In the genomic region with DNA sequence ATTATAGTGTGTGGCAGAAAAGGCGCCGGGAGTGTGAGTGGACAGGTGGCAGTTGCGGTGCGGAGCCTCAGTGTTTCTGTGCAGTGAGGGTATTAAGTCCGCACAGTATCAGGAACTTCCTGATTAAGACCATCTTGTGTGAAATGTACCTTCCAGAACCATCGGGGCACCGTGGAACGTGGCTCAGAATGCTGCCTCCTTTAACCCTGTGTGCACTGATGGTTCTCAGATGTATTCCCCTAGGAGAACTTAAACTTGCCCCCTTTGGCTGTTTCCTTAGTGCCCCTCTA, we compare ENCODE assay signal across 8 mouse cellular contexts. TPM values are rescaled to one million over a fixed set of nuclear protein-coding genes. Genes with fewer than 3 reads are reported as not detected.
DNase-seq lines count a peak whose midpoint lies in the region; ATAC-seq lines count a peak whose summit lies in the region.

No protein-coding gene starts in this region.

- H3K4me3 ChIP-seq in kidney, embryonic 14.5 days (ENCODE audit: low read length), result peak overlapping the region; percentile 81
- peak overlapping the region; percentile 94 for H3K4me3 ChIP-seq in brown adipose tissue, adult 24 weeks (ENCODE audit: insufficient read depth, low read depth, low read length)
- peak overlapping the region; percentile 78 for H3K4me3 ChIP-seq in hindbrain, embryonic 13.5 days
- H3K4me3 ChIP-seq in midbrain, embryonic 13.5 days (replicated peaks), result peak overlapping the region; percentile 73

- H3K27ac ChIP-seq in kidney, embryonic 14.5 days (ENCODE audit: low read depth, low read length), result peak overlapping the region; percentile 63
- peak overlapping the region; percentile 79 for H3K27ac ChIP-seq in brown adipose tissue, adult 24 weeks (replicated peaks; ENCODE audit: low read depth, low read length)
- H3K27ac ChIP-seq in hindbrain, embryonic 13.5 days, result peak overlapping the region; percentile 88
- peak overlapping the region; percentile 71 for H3K27ac ChIP-seq in midbrain, embryonic 13.5 days

- H3K9ac ChIP-seq in kidney, embryonic 14.5 days (ENCODE audit: low read depth, low read length), result peak overlapping the region; percentile 87
- H3K9ac ChIP-seq in hindbrain, embryonic 13.5 days, result peak overlapping the region; percentile 87
- peak overlapping the region; percentile 84 for H3K9ac ChIP-seq in midbrain, embryonic 13.5 days (replicated peaks)

- H3K9me3 ChIP-seq in kidney, embryonic 14.5 days (ENCODE audit: control insufficient read depth, low read length), result no peaks in the 10 kb centered on the region
- no peaks in the 10 kb centered on the region for H3K9me3 ChIP-seq in hindbrain, embryonic 13.5 days
- H3K9me3 ChIP-seq in midbrain, embryonic 13.5 days, result no peaks in the 10 kb centered on the region

- WGBS in kidney, embryonic 14.5 days, result under 1% methylated on average over 8 of the region's 8 CpGs
- WGBS in hindbrain, embryonic 13.5 days, result 1% methylated on average over 8 of the region's 8 CpGs
- WGBS in midbrain, embryonic 13.5 days, result 0% methylated on average over 8 of the region's 8 CpGs

- no peaks in the 10 kb centered on the region for H3K36me3 ChIP-seq in kidney, embryonic 14.5 days (ENCODE audit: control insufficient read depth, insufficient read depth, low read length)
- H3K36me3 ChIP-seq in hindbrain, embryonic 13.5 days, result no peaks in the 10 kb centered on the region; the same call in 1 of the 2 replicates
- H3K36me3 ChIP-seq in midbrain, embryonic 13.5 days, result no peaks in the 10 kb centered on the region; the same call in 1 of the 2 replicates

- no peaks in the 10 kb centered on the region for H3K27me3 ChIP-seq in kidney, embryonic 14.5 days (ENCODE audit: control insufficient read depth, insufficient read depth, low read length)
- H3K27me3 ChIP-seq in hindbrain, embryonic 13.5 days, result no peaks in the 10 kb centered on the region
- H3K27me3 ChIP-seq in midbrain, embryonic 13.5 days, result no peaks in the 10 kb centered on the region

- no peak for DNase-seq in kidney, adult 9 months
- no peak for DNase-seq in ovary, postnatal 14 days (ENCODE audit: low spot score)
- DNase-seq in adrenal gland, adult 2 months, result no peak
- DNase-seq in thymus, postnatal 25 days, result no peak

- H3K4me1 ChIP-seq in kidney, embryonic 14.5 days (ENCODE audit: control insufficient read depth, insufficient read depth, low read length), result no peaks in the 10 kb centered on the region
- no peaks in the 10 kb centered on the region for H3K4me1 ChIP-seq in brown adipose tissue, adult 24 weeks (ENCODE audit: control insufficient read depth, insufficient read depth, insufficient read length, low read length)
- peaks cover 10% of the 10 kb centered on the region for H3K4me1 ChIP-seq in hindbrain, embryonic 13.5 days (replicated peaks)
- peaks cover 15% of the 10 kb centered on the region for H3K4me1 ChIP-seq in midbrain, embryonic 13.5 days (replicated peaks)

- H3K4me2 ChIP-seq in kidney, embryonic 14.5 days (replicated peaks; ENCODE audit: low read depth, low read length), result peak overlapping the region; percentile 80
- peak overlapping the region; percentile 79 for H3K4me2 ChIP-seq in hindbrain, embryonic 13.5 days
- peak overlapping the region; percentile 92 for H3K4me2 ChIP-seq in midbrain, embryonic 13.5 days (replicated peaks)

- ATAC-seq in kidney, embryonic 14.5 days (ENCODE audit: low FRiP score, low TSS enrichment), result no peak; the same call in 1 of the 2 replicates
- ATAC-seq in hindbrain, embryonic 13.5 days (ENCODE audit: low FRiP score), result no peak
- no peak for ATAC-seq in midbrain, embryonic 13.5 days

RNA-seq across cellular contexts. Expression of a gene that starts 0.6 kb away (rescaled TPM):
- polyA plus RNA-seq in kidney, embryonic 14.5 days (2014; fragmentation: Nextera tagmentation; extraction: Ambion mirVana), result 25.9 and 30.8 TPM in 2 replicates
- polyA plus RNA-seq in brown adipose tissue, adult 24 weeks (2012; ENCODE audit: insufficient read depth, insufficient read length, missing spikeins), result 49.2 and 54.7 TPM in 2 replicates
- 28.3 and 30.6 TPM in 2 replicates for polyA plus RNA-seq in hindbrain, embryonic 13.5 days (2015; fragmentation: Nextera tagmentation; extraction: Ambion mirVana)
- polyA plus RNA-seq in midbrain, embryonic 13.5 days (2015; fragmentation: Nextera tagmentation; extraction: Ambion mirVana), result 29.2 and 32.8 TPM in 2 replicates
- total RNA-seq in adrenal gland, adult 2 months (2021), result 10 to 100 TPM; 27.4 to 38.2 TPM
- polyA plus RNA-seq in adrenal gland, adult 2 months (2012; rRNA removed), result 19.0 and 22.6 TPM in 2 replicates

RNA-seq across cellular contexts. Expression of a gene that starts 16.7 kb away (rescaled TPM):
- 0.13 and 0.14 TPM in 2 replicates for polyA plus RNA-seq in kidney, embryonic 14.5 days (2014; fragmentation: Nextera tagmentation; extraction: Ambion mirVana)
- polyA plus RNA-seq in brown adipose tissue, adult 24 weeks (2012; ENCODE audit: insufficient read depth, insufficient read length, missing spikeins), result not detected in 2 replicates
- polyA plus RNA-seq in hindbrain, embryonic 13.5 days (2015; fragmentation: Nextera tagmentation; extraction: Ambion mirVana), result 10.8 and 11.0 TPM in 2 replicates
- polyA plus RNA-seq in midbrain, embryonic 13.5 days (2015; fragmentation: Nextera tagmentation; extraction: Ambion mirVana), result 7.8 and 8.1 TPM in 2 replicates
- 1 to 10 TPM in 1 of 2 experiments, under 1 TPM in 1; 0.55 to 1.2 TPM for total RNA-seq in adrenal gland, adult 2 months (2021)
- 0.99 and 2.4 TPM in 2 replicates for polyA plus RNA-seq in adrenal gland, adult 2 months (2012; rRNA removed)

RNA-seq across cellular contexts. Expression of a gene that starts 21.7 kb away (rescaled TPM):
- polyA plus RNA-seq in kidney, embryonic 14.5 days (2014; fragmentation: Nextera tagmentation; extraction: Ambion mirVana), result 186 and 199 TPM in 2 replicates
- polyA plus RNA-seq in brown adipose tissue, adult 24 weeks (2012; ENCODE audit: insufficient read depth, insufficient read length, missing spikeins), result 1,018 and 1,090 TPM in 2 replicates
- 123 and 125 TPM in 2 replicates for polyA plus RNA-seq in hindbrain, embryonic 13.5 days (2015; fragmentation: Nextera tagmentation; extraction: Ambion mirVana)
- 132 and 133 TPM in 2 replicates for polyA plus RNA-seq in midbrain, embryonic 13.5 days (2015; fragmentation: Nextera tagmentation; extraction: Ambion mirVana)
- 100 to 1,000 TPM; 395 to 540 TPM for total RNA-seq in adrenal gland, adult 2 months (2021)
- 136 and 147 TPM in 2 replicates for polyA plus RNA-seq in adrenal gland, adult 2 months (2012; rRNA removed)

RNA-seq across cellular contexts. Expression of a gene that starts 22.4 kb away (rescaled TPM):
- 20.7 and 24.8 TPM in 2 replicates for polyA plus RNA-seq in kidney, embryonic 14.5 days (2014; fragmentation: Nextera tagmentation; extraction: Ambion mirVana)
- 45.1 and 45.3 TPM in 2 replicates for polyA plus RNA-seq in brown adipose tissue, adult 24 weeks (2012; ENCODE audit: insufficient read depth, insufficient read length, missing spikeins)
- 10.0 and 11.8 TPM in 2 replicates for polyA plus RNA-seq in hindbrain, embryonic 13.5 days (2015; fragmentation: Nextera tagmentation; extraction: Ambion mirVana)
- polyA plus RNA-seq in midbrain, embryonic 13.5 days (2015; fragmentation: Nextera tagmentation; extraction: Ambion mirVana), result 7.2 and 7.6 TPM in 2 replicates
- 10 to 100 TPM; 19.4 to 22.6 TPM for total RNA-seq in adrenal gland, adult 2 months (2021)
- 14.9 and 18.9 TPM in 2 replicates for polyA plus RNA-seq in adrenal gland, adult 2 months (2012; rRNA removed)

RNA-seq across cellular contexts. Expression of a gene that starts 26.6 kb away (rescaled TPM):
- not detected in 2 replicates for polyA plus RNA-seq in kidney, embryonic 14.5 days (2014; fragmentation: Nextera tagmentation; extraction: Ambion mirVana)
- not detected in 2 replicates for polyA plus RNA-seq in brown adipose tissue, adult 24 weeks (2012; ENCODE audit: insufficient read depth, insufficient read length, missing spikeins)
- polyA plus RNA-seq in hindbrain, embryonic 13.5 days (2015; fragmentation: Nextera tagmentation; extraction: Ambion mirVana), result not detected in 2 replicates
- not detected in 2 replicates for polyA plus RNA-seq in midbrain, embryonic 13.5 days (2015; fragmentation: Nextera tagmentation; extraction: Ambion mirVana)
- total RNA-seq in adrenal gland, adult 2 months (2021), result not detected
- polyA plus RNA-seq in adrenal gland, adult 2 months (2012; rRNA removed), result not detected in 2 replicates
